Mouse (Mus musculus): ENCODE results near the gene Col25a1. TPM values are rescaled to one million over a fixed set of nuclear protein-coding genes. Genes with fewer than 3 reads are reported as not detected.

Gene Col25a1
- polyA plus RNA-seq, 1 experiment = not detected

DNA sequence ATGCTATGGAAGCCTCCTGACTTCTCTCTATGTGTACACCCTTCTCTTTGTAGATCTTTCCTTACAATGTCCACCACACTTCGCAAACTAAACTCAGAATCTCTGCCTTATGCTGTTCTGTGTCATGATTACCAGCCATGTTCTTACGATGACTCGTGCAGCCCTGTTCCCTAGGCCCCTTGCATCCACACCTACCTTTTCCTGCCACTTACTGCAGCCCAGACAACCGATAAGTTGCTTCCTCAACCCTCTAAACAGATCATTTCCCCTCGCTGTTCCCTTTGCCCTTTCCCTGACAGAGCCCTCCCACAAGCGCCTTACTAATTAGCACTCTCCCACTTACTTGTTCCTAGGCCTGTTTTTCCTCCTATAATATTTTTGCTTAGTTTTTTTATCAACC lies 275.9 kb downstream of the Col25a1 start:
- TF ChIP-seq POLR2A (IDR thresholded peaks at IDR 0.05; ENCODE audit: borderline replicate concordance, low read depth, low read length) (no peak), CTCF (IDR thresholded peaks at IDR 0.05; ENCODE audit: low read depth, low read length) (no peak)
- H3K4me3 ChIP-seq (ENCODE audit: insufficient read depth, low read length) = no peak overlapping the region
- H3K4me1 ChIP-seq (ENCODE audit: control insufficient read depth, insufficient read depth, low read length) = peaks cover 9% of the 10 kb centered on the region
- H3K27ac ChIP-seq (ENCODE audit: insufficient read depth, low read depth, low read length) = no peak overlapping the region

DNA sequence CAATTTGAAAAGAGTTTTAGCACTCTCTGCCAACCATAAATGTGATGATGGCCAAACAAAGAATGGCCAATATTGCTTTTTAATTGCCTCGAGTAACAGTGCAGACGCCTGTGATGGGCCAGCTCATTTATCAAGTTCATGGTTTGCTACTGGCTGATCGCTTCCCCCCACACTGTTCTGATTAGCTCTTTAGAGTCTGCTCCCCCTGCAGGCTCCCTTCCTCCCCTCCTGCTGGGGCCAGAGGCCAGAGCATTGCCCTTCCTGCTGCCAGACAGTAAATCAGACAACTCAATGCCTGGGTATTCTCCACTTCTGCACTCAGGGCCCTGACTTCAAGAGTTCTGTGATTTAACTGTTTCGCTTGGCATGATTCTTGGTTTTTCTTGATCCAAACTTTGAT lies 281.9 kb downstream of the Col25a1 start:
- H3K4me3 ChIP-seq (ENCODE audit: insufficient read depth, low read length) = no peak overlapping the region
- TF ChIP-seq CTCF (IDR thresholded peaks at IDR 0.05; ENCODE audit: low read depth, low read length) (no peak), POLR2A (IDR thresholded peaks at IDR 0.05; ENCODE audit: borderline replicate concordance, low read depth, low read length) (no peak)

DNA sequence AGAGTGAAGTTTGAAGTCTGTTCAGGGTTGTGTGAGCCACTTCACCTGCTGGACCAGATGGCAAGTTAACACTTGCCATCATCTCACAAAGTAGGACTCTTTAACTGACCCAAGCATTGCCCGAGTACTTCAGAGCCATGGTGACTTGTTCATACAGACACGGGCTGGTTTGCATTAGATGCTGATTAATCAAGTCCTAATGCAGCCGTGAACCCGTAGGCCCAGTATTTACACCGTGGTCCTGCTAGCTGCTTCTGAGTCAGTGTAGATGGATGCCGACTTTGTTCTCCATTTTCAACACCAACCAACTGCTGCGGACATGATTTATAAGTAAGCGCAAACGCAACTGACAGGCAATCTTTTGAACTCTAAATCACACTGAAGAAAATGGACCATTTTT lies 287.6 kb downstream of the Col25a1 start:
- Histone ChIP-seq H3K4me3 (ENCODE audit: insufficient read depth, low read length) (no peak overlapping the region), H3K4me1 (ENCODE audit: control insufficient read depth, insufficient read depth, low read length) (no peaks in the 10 kb centered on the region), H3K27ac (ENCODE audit: insufficient read depth, low read depth, low read length) (no peak overlapping the region)
- TF ChIP-seq POLR2A (IDR thresholded peaks at IDR 0.05; ENCODE audit: borderline replicate concordance, low read depth, low read length) (no peak), CTCF (IDR thresholded peaks at IDR 0.05; ENCODE audit: low read depth, low read length) (no peak)

More for the DNA sequence above, 281.9 kb downstream of the Col25a1 start:
- no peak overlapping the region for H3K27ac ChIP-seq (ENCODE audit: insufficient read depth, low read depth, low read length)
- no peaks in the 10 kb centered on the region for H3K4me1 ChIP-seq (ENCODE audit: control insufficient read depth, insufficient read depth, low read length)

DNA sequence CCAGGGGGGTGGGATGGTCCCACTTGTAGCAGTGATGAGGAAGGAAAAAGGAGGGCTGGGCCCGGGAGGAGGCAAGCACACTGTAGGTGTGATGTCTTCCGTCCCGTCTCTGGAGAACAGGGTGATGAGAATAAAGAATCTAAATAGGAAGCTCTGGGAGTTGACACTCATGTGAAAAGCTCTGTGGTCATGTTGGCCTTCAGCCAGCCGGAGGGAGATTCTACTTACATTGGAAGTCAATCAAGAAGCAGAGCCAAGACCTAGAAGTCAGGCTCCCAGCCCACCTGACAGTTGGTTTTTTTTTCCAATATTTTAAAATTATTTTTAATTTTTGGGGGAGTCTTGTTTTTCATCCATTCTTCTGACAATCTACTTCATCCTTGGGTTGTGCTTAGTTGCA lies 297.5 kb downstream of the Col25a1 start:
- Histone ChIP-seq H3K4me1 (ENCODE audit: control insufficient read depth, insufficient read depth, low read length) (no peaks in the 10 kb centered on the region), H3K4me3 (ENCODE audit: insufficient read depth, low read length) (no peak overlapping the region), H3K27ac (ENCODE audit: insufficient read depth, low read depth, low read length) (no peak overlapping the region)
- TF ChIP-seq CTCF (IDR thresholded peaks at IDR 0.05; ENCODE audit: low read depth, low read length) (no peak), POLR2A (IDR thresholded peaks at IDR 0.05; ENCODE audit: borderline replicate concordance, low read depth, low read length) (no peak)

DNA sequence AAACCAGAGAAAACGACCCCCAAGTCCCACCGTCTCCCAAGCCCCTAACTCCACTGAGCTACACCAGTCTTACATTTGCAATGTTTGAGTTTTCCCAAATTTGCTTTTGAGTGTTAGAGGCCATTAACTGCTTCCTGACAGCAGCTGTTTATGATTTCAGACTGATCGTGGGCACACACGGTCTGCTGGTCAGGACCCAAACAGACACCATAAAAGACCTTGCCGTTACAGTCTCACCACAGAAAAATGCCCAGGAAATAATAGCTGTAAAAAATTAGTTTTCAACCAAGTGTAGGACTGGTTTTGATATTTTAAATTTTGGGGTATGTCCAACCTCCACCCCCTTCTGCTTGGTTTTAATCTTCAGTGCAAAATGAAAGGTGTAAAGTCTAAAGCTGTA lies 298.8 kb downstream of the Col25a1 start:
- H3K4me3 ChIP-seq (ENCODE audit: insufficient read depth, low read length) = no peak overlapping the region
- H3K27ac ChIP-seq (ENCODE audit: insufficient read depth, low read depth, low read length) = no peak overlapping the region
- H3K4me1 ChIP-seq (ENCODE audit: control insufficient read depth, insufficient read depth, low read length) = no peaks in the 10 kb centered on the region
- TF ChIP-seq CTCF (IDR thresholded peaks at IDR 0.05; ENCODE audit: low read depth, low read length) (no peak), POLR2A (IDR thresholded peaks at IDR 0.05; ENCODE audit: borderline replicate concordance, low read depth, low read length) (no peak)

DNA sequence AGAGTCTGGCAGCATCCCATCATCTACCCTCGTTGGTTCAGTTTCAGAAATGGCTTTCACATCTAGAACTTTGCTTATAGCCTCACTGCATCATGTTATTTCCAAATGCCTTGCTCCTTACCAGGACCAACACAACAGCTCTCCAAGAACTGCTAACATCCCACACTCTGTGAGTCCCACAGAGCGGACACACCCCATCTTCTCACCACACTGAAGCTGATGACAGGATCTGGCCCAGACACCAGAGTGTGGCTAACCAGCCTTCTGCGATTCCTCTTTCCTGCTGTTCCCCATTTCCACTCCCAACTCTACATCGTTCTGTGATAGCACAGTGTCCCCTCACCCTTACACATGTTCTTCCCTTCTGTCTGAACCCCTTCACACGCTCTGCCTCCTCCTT lies 301.5 kb downstream of the Col25a1 start:
- no peak for TF ChIP-seq POLR2A (IDR thresholded peaks at IDR 0.05; ENCODE audit: borderline replicate concordance, low read depth, low read length)
- TF ChIP-seq CTCF (IDR thresholded peaks at IDR 0.05; ENCODE audit: low read depth, low read length) = no peak
- Histone ChIP-seq H3K4me3 (ENCODE audit: insufficient read depth, low read length) (no peak overlapping the region), H3K4me1 (ENCODE audit: control insufficient read depth, insufficient read depth, low read length) (no peaks in the 10 kb centered on the region), H3K27ac (ENCODE audit: insufficient read depth, low read depth, low read length) (no peak overlapping the region)

DNA sequence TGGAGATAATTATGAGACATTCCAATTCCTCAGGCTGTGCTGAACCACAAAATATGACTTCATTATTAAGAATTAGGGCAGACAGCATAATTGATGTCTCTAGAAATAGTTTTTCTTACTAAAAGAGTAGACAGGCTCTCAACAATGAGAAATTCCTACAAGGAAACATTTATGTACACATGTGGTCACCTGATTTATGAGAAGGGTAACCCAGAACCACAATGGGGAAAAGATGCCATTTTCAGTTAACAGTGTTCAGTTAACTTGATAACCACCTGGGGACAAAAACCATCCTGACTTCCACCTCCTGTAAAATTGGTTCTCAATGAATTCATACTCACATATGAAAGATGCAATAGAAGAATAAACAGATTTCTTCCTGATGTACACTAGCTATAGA lies 305.7 kb downstream of the Col25a1 start:
- no peak overlapping the region for H3K27ac ChIP-seq (ENCODE audit: insufficient read depth, low read depth, low read length)
- H3K4me1 ChIP-seq (ENCODE audit: control insufficient read depth, insufficient read depth, low read length) = no peaks in the 10 kb centered on the region
- no peak overlapping the region for H3K4me3 ChIP-seq (ENCODE audit: insufficient read depth, low read length)
- TF ChIP-seq CTCF (IDR thresholded peaks at IDR 0.05; ENCODE audit: low read depth, low read length) (no peak), POLR2A (IDR thresholded peaks at IDR 0.05; ENCODE audit: borderline replicate concordance, low read depth, low read length) (no peak)

DNA sequence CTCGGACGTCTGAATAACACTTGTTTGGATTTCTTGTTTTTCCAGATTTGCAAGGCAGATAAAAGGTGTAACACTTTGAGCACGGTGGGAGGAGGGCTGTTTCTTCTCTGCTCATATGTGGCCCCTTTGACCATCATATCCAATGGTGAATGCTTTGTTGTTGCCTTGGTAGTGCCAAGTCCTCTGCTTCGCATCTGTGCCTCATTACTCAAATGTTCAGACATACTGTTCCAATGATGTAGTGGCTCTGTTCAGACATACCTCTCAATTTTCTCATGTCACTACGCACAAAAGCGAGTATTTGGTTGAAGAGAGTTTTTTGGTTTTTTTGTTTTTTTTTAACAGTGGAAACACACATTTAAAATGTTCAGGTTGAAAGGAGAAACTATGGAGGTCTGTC lies 308.5 kb downstream of the Col25a1 start:
- H3K27ac ChIP-seq (ENCODE audit: insufficient read depth, low read depth, low read length) = no peak overlapping the region
- TF ChIP-seq CTCF (IDR thresholded peaks at IDR 0.05; ENCODE audit: low read depth, low read length) (no peak), POLR2A (IDR thresholded peaks at IDR 0.05; ENCODE audit: borderline replicate concordance, low read depth, low read length) (no peak)
- H3K4me1 ChIP-seq (ENCODE audit: control insufficient read depth, insufficient read depth, low read length) = no peaks in the 10 kb centered on the region
- no peak overlapping the region for H3K4me3 ChIP-seq (ENCODE audit: insufficient read depth, low read length)

DNA sequence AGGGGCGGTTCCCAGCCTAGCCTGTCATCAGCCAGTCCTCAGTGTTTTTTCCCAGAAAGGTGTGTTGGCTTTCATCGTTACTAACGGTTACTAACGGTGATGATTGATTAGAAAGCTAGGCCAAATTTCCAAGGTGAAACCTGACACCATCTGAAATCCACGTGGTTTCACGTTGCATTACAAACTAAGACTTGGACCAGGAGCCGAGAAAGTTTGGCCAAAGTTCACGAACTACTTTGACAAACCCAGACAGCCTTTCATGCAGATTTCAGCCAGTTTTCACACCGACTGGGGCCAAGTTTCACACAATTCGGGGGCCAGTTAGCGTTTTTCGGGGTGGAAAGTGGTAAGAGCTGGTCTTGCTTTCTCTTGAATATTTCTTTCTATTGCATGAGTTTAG lies 309.4 kb downstream of the Col25a1 start:
- H3K27ac ChIP-seq (ENCODE audit: insufficient read depth, low read depth, low read length) = no peak overlapping the region
- no peak overlapping the region for H3K4me3 ChIP-seq (ENCODE audit: insufficient read depth, low read length)
- TF ChIP-seq CTCF (IDR thresholded peaks at IDR 0.05; ENCODE audit: low read depth, low read length) (no peak), POLR2A (IDR thresholded peaks at IDR 0.05; ENCODE audit: borderline replicate concordance, low read depth, low read length) (no peak)
- no peaks in the 10 kb centered on the region for H3K4me1 ChIP-seq (ENCODE audit: control insufficient read depth, insufficient read depth, low read length)

DNA sequence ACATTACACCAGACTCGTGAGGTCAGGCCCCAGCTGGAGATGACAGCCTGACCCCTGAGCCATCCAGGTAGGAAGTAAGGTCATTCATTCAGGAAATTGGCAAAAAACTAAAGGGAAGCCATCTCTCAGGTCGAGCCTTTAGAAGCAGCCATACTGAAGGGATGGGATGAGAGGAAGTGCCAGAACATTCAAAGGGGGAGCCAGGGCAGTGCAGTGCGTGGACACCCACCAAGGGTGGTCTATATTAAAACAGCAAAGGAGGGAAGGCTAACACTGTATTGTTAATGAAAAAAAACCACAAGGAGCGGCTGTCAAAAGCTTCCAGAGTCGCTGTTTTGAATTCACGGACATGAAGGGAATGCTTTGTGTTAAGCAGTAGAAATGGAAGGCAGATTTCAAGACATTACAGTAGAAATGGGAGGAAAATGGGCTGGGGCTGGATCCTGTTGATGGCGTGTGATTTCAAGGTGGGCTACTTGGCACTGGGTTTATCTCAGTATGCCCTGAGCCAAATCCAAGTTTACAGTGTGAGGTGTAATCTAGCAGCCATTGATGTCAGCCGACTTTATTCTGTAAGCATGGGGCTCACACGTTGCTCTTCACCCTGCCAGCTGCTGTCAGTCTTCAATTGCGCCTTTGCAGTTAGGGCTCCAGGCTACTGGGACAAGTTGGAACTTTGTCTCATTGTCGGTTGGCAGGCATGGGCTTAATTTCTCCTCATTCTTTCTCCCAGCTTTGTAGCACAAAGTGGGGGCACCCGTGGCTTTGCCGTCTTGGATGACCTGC lies 312.7 kb downstream of the Col25a1 start:
- Histone ChIP-seq H3K4me3 (ENCODE audit: insufficient read depth, low read length) (no peak overlapping the region), H3K4me1 (ENCODE audit: control insufficient read depth, insufficient read depth, low read length) (no peaks in the 10 kb centered on the region), H3K27ac (ENCODE audit: insufficient read depth, low read depth, low read length) (no peak overlapping the region)
- TF ChIP-seq POLR2A (IDR thresholded peaks at IDR 0.05; ENCODE audit: borderline replicate concordance, low read depth, low read length) (no peak), CTCF (IDR thresholded peaks at IDR 0.05; ENCODE audit: low read depth, low read length) (no peak)
